ENCODE assay signal across 9 mouse cellular contexts in genomic region chr9:96838864-96839263, GRCm38 (mm10). TPM values are rescaled to one million over a fixed set of nuclear protein-coding genes. Genes with fewer than 3 reads are reported as not detected.
DNase-seq lines count a peak whose midpoint lies in the region; ATAC-seq lines count a peak whose summit lies in the region.
"Had no signal": no experiment of that assay in that cellular context is flagged by ENCODE, and none has a peak within 500 bp of the region (broad histone marks: within the 10 kb centered on the region; RNA-seq: fewer than 3 reads in every experiment).

No protein-coding gene starts in this region.

- peak; percentile 63 for ATAC-seq in CD4-positive, CD25-positive, alpha-beta regulatory T cell, adult 4 months
- ATAC-seq in neural tube, embryonic 12.5 days (ENCODE audit: low FRiP score, low read depth): peak; percentile 46

- H3K4me1 ChIP-seq in heart, embryonic 10.5 days: peaks cover 25% of the 10 kb centered on the region
- peaks cover 30% of the 10 kb centered on the region for H3K4me1 ChIP-seq in limb, embryonic 10.5 days
- H3K4me1 ChIP-seq in neural tube, embryonic 12.5 days: peaks cover 27% of the 10 kb centered on the region

- 0 out of 2 replicates have a peak, but pooled peaks cover 4% of the 10 kb centered on the region for H3K27me3 ChIP-seq in heart, embryonic 10.5 days (ENCODE audit: insufficient read depth, poor library complexity, severe bottlenecking)
- no peaks in the 10 kb centered on the region for H3K27me3 ChIP-seq in limb, embryonic 10.5 days (ENCODE audit: low read depth, poor library complexity, severe bottlenecking)
- no peaks in the 10 kb centered on the region for H3K27me3 ChIP-seq in neural tube, embryonic 12.5 days (replicated peaks)
- H3K27me3 ChIP-seq: limb, embryonic 15.5 days had no signal

- intact Hi-C loops in heart, postnatal 25 days (cut with DNase I): no loop called here
- intact Hi-C loops in heart, postnatal 36 days (cut with DNase I): loop anchor here (2.0 kb wide), 1 partner anchor 50 kb away; no protein-coding TSS in a partner anchor

- H3K9ac ChIP-seq in neural tube, embryonic 12.5 days: no peak overlapping the region
- H3K9ac ChIP-seq: limb, embryonic 15.5 days had no signal

- DNase-seq in heart, embryonic 10.5 days (ENCODE audit: low spot score): no peak
- DNase-seq in heart, postnatal 25 days (ENCODE audit: low spot score): no peak
- peak; percentile 53 to 67 for DNase-seq in cerebellum, postnatal 36 days
- DNase-seq in heart, postnatal 36 days: peak; percentile 12 to 18
- DNase-seq in limb, embryonic 10.5 days (ENCODE audit: low spot score): no peak
- no peak for DNase-seq in gastrocnemius, adult 8-10 months (ENCODE audit: low spot score in 2 of 2)

- 36% methylated on average over 10 of the region's 10 CpGs for WGBS in heart, embryonic 10.5 days
- 41% methylated on average over 10 of the region's 10 CpGs for WGBS in limb, embryonic 10.5 days
- 40% methylated on average over 10 of the region's 10 CpGs for WGBS in neural tube, embryonic 12.5 days

- 0 out of 2 replicates have a peak overlapping the region, but pooled peaks have one; percentile 1 for H3K27ac ChIP-seq in heart, embryonic 10.5 days
- H3K27ac ChIP-seq in limb, embryonic 10.5 days: peak overlapping the region; percentile 10; the same call in 1 of the 2 replicates
- H3K27ac ChIP-seq in neural tube, embryonic 12.5 days: peak overlapping the region; percentile 53; the same call in 1 of the 2 replicates
- H3K27ac ChIP-seq: limb, embryonic 15.5 days had no signal

- H3K9me3 ChIP-seq in heart, embryonic 10.5 days: 0 out of 2 replicates have a peak, but pooled peaks cover 2% of the 10 kb centered on the region
- H3K9me3 ChIP-seq in limb, embryonic 10.5 days (replicated peaks): no peaks in the 10 kb centered on the region
- H3K9me3 ChIP-seq in neural tube, embryonic 12.5 days: no peaks in the 10 kb centered on the region
- H3K9me3 ChIP-seq: limb, embryonic 15.5 days had no signal

- no peak overlapping the region for H3K4me2 ChIP-seq in neural tube, embryonic 12.5 days (replicated peaks)
- H3K4me2 ChIP-seq: limb, embryonic 15.5 days had no signal

- H3K4me3 ChIP-seq in heart, embryonic 10.5 days: no peak overlapping the region
- no peak overlapping the region for H3K4me3 ChIP-seq in limb, embryonic 10.5 days
- no peak overlapping the region for H3K4me3 ChIP-seq in neural tube, embryonic 12.5 days
- H3K4me3 ChIP-seq: limb, embryonic 15.5 days had no signal

- H3K36me3 ChIP-seq in heart, embryonic 10.5 days: peaks cover 21% of the 10 kb centered on the region
- H3K36me3 ChIP-seq in limb, embryonic 10.5 days: 0 out of 2 replicates have a peak, but pooled peaks cover 2% of the 10 kb centered on the region
- peaks cover 12% of the 10 kb centered on the region; the same call in 1 of the 2 replicates for H3K36me3 ChIP-seq in neural tube, embryonic 12.5 days
- H3K36me3 ChIP-seq: limb, embryonic 15.5 days had no signal

RNA-seq across cellular contexts. Expression of gene Pxylp1, which starts 53.6 kb away (rescaled TPM):
- polyA plus RNA-seq in heart, embryonic 10.5 days (2016; fragmentation: Nextera tagmentation; extraction: Ambion mirVana): 22.8 and 42.4 TPM in 2 replicates
- total RNA-seq in heart, postnatal 25 days (2021): 10 to 100 TPM; 17.4 to 24.9 TPM
- polyA plus RNA-seq in CD4-positive, CD25-positive, alpha-beta regulatory T cell, adult 4 months (2017; shearing (Covaris generic)): 10 to 100 TPM in 1 of 2 experiments, 1 to 10 TPM in 1; 9.4 to 12.0 TPM
- total RNA-seq in heart, postnatal 36 days (2021): 10 to 100 TPM; 14.5 to 21.3 TPM
- 11.4 and 15.3 TPM in 2 replicates for polyA plus RNA-seq in limb, embryonic 10.5 days (2016; fragmentation: Nextera tagmentation; extraction: Ambion mirVana)
- polyA plus RNA-seq in neural tube, embryonic 12.5 days (2016; fragmentation: Nextera tagmentation; extraction: Ambion mirVana): 41.2 and 42.6 TPM in 2 replicates
- total RNA-seq in gastrocnemius, adult 8-10 months (2022): 1 to 10 TPM in 2 of 4 experiments, under 1 TPM in 2; 0.80 to 1.4 (median 1.1) TPM

Comparison
In these comparisons a context has a peak if more than half of its experiments do, and no peak if none do; other contexts are left out.
1. DNase-seq: peak in cerebellum, postnatal 36 days (2 of 2) and heart, postnatal 36 days (2 of 2); none in heart, embryonic 10.5 days (single experiment), heart, postnatal 25 days (single experiment), limb, embryonic 10.5 days (single experiment) and gastrocnemius, adult 8-10 months (0 of 2).
2. H3K27ac ChIP-seq: peak in every context shown above with its lines; median percentile 53 in neural tube, embryonic 12.5 days; 10 in limb, embryonic 10.5 days; 1 in heart, embryonic 10.5 days.